ENCODE assay signal across 25 mouse cellular contexts in the genomic region with DNA sequence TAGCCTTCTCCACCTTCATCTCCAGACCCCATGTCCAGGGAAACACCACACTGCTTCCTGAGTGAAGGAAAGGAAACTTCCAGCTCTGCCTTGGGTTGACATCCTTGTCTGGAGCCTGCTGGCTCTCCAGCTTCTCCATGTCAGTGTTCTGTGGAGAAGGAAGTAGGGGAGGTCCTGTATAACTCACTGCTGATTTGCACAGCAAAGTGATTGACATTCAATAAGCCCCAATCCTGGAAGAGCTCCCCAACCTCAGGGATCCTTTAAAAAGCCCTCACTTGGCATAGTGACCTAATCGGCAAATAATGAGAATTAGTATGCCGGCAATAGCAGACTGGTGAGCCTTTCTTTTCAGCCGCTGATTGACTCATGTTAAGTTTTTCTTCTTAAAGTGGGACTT.
DNase-seq lines count a peak whose midpoint lies in the region; ATAC-seq and TF ChIP-seq lines count a peak whose summit lies in the region.
"Had no signal": no experiment of that assay in that cellular context is flagged by ENCODE, and none has a peak within 500 bp of the region (broad histone marks: within the 10 kb centered on the region; RNA-seq: fewer than 3 reads in every experiment).

No protein-coding gene starts in this region.

- H3K27ac ChIP-seq in forebrain, embryonic 12.5 days: no peak overlapping the region
- no peak overlapping the region for H3K27ac ChIP-seq in forebrain, embryonic 10.5 days
- H3K27ac ChIP-seq in lung, embryonic 14.5 days (ENCODE audit: low read depth): no peak overlapping the region
- no peak overlapping the region for H3K27ac ChIP-seq in limb, embryonic 14.5 days (replicated peaks; ENCODE audit: low read depth, low read length)
- H3K27ac ChIP-seq: embryonic facial prominence, embryonic 10.5 days; embryonic facial prominence, embryonic 15.5 days; heart, embryonic 13.5 days; hindbrain, embryonic 15.5 days; midbrain, embryonic 13.5 days had no signal

- H3K9ac ChIP-seq in forebrain, embryonic 12.5 days: no peak overlapping the region
- no peak overlapping the region for H3K9ac ChIP-seq in lung, embryonic 14.5 days
- no peak overlapping the region for H3K9ac ChIP-seq in limb, embryonic 14.5 days (ENCODE audit: low read depth, low read length, severe bottlenecking)
- H3K9ac ChIP-seq: embryonic facial prominence, embryonic 15.5 days; heart, embryonic 13.5 days; hindbrain, embryonic 15.5 days; midbrain, embryonic 13.5 days had no signal

- H3K27me3 ChIP-seq in forebrain, embryonic 12.5 days: peaks cover 32% of the 10 kb centered on the region
- H3K27me3 ChIP-seq in forebrain, embryonic 10.5 days (ENCODE audit: poor library complexity, severe bottlenecking): peaks cover 62% of the 10 kb centered on the region
- no peaks in the 10 kb centered on the region for H3K27me3 ChIP-seq in lung, embryonic 14.5 days (ENCODE audit: insufficient read depth, low read length)
- H3K27me3 ChIP-seq in limb, embryonic 14.5 days (ENCODE audit: control insufficient read depth, insufficient read depth, low read length): no peaks in the 10 kb centered on the region
- H3K27me3 ChIP-seq: embryonic facial prominence, embryonic 15.5 days; heart, embryonic 13.5 days; hindbrain, embryonic 15.5 days; megakaryocyte, embryonic 14.5 days; midbrain, embryonic 13.5 days had no signal

- no peak for TF ChIP-seq POLR2A in limb, embryonic 14.5 days (IDR thresholded peaks at IDR 0.05; ENCODE audit: borderline replicate concordance, extremely low read depth, insufficient read depth, insufficient read length)

- no peak overlapping the region for H3K4me2 ChIP-seq in forebrain, embryonic 12.5 days
- H3K4me2 ChIP-seq in lung, embryonic 14.5 days: no peak overlapping the region
- H3K4me2 ChIP-seq in limb, embryonic 14.5 days (replicated peaks; ENCODE audit: low read depth, low read length, severe bottlenecking): 0 out of 2 replicates have a peak overlapping the region, but pooled peaks have one; percentile 3
- H3K4me2 ChIP-seq: embryonic facial prominence, embryonic 15.5 days; heart, embryonic 13.5 days; hindbrain, embryonic 15.5 days; midbrain, embryonic 13.5 days had no signal

- no peaks in the 10 kb centered on the region for H3K9me3 ChIP-seq in forebrain, embryonic 12.5 days
- no peaks in the 10 kb centered on the region for H3K9me3 ChIP-seq in forebrain, embryonic 10.5 days
- H3K9me3 ChIP-seq in lung, embryonic 14.5 days (ENCODE audit: low read depth, low read length): no peaks in the 10 kb centered on the region
- H3K9me3 ChIP-seq in limb, embryonic 14.5 days (ENCODE audit: control insufficient read depth, low read length): no peaks in the 10 kb centered on the region
- H3K9me3 ChIP-seq: embryonic facial prominence, embryonic 10.5 days; embryonic facial prominence, embryonic 15.5 days; heart, embryonic 13.5 days; hindbrain, embryonic 15.5 days; midbrain, embryonic 13.5 days had no signal

- no peak for DNase-seq in forebrain, embryonic 10.5 days (ENCODE audit: extremely low spot score, low spot score)
- peak; percentile 22 for DNase-seq in lung, embryonic 14.5 days
- DNase-seq in lung, postnatal 25 days (ENCODE audit: low spot score): no peak
- DNase-seq in retina, postnatal 1 day: peak; percentile 28
- DNase-seq in retina, embryonic 14.5 days (ENCODE audit: low spot score): no peak
- DNase-seq in limb, embryonic 14.5 days (ENCODE audit: low spot score): no peak
- DNase-seq in urinary bladder, postnatal 25 days (ENCODE audit: low spot score): no peak
- DNase-seq: adrenal gland, postnatal 14 days; cerebellum, adult 18-20 months; cerebellum, postnatal 10 days; gastrocnemius, postnatal 36 days; heart, postnatal 10 days; kidney, adult 2 months; layer of hippocampus, postnatal 36 days; left cerebral cortex, postnatal 4 days; lung, postnatal 14 days; thymus, adult 2 months; thymus, postnatal 36 days had no signal

- H3K4me3 ChIP-seq in forebrain, embryonic 12.5 days (replicated peaks): no peak overlapping the region
- no peak overlapping the region for H3K4me3 ChIP-seq in forebrain, embryonic 10.5 days
- no peak overlapping the region for H3K4me3 ChIP-seq in lung, embryonic 14.5 days (ENCODE audit: low read depth, low read length)
- no peak overlapping the region for H3K4me3 ChIP-seq in limb, embryonic 14.5 days (replicated peaks; ENCODE audit: low read length)
- H3K4me3 ChIP-seq: embryonic facial prominence, embryonic 10.5 days; embryonic facial prominence, embryonic 15.5 days; heart, embryonic 13.5 days; hindbrain, embryonic 15.5 days; megakaryocyte, embryonic 14.5 days; midbrain, embryonic 13.5 days had no signal

- H3K4me1 ChIP-seq in forebrain, embryonic 12.5 days: peaks cover 5% of the 10 kb centered on the region
- H3K4me1 ChIP-seq in forebrain, embryonic 10.5 days: peaks cover 22% of the 10 kb centered on the region
- H3K4me1 ChIP-seq in lung, embryonic 14.5 days (ENCODE audit: insufficient read depth): no peaks in the 10 kb centered on the region
- H3K4me1 ChIP-seq in limb, embryonic 14.5 days (ENCODE audit: control insufficient read depth, insufficient read depth, low read length): peaks cover 9% of the 10 kb centered on the region; the same call in 1 of the 2 replicates
- H3K4me1 ChIP-seq: embryonic facial prominence, embryonic 15.5 days; heart, embryonic 13.5 days; hindbrain, embryonic 15.5 days; megakaryocyte, embryonic 14.5 days had no signal

- no peaks in the 10 kb centered on the region for H3K36me3 ChIP-seq in forebrain, embryonic 12.5 days (replicated peaks)
- no peaks in the 10 kb centered on the region for H3K36me3 ChIP-seq in forebrain, embryonic 10.5 days (replicated peaks)
- no peaks in the 10 kb centered on the region for H3K36me3 ChIP-seq in lung, embryonic 14.5 days (ENCODE audit: insufficient read depth)
- no peaks in the 10 kb centered on the region for H3K36me3 ChIP-seq in limb, embryonic 14.5 days (ENCODE audit: control insufficient read depth, insufficient read depth, low read length)
- H3K36me3 ChIP-seq: embryonic facial prominence, embryonic 10.5 days; embryonic facial prominence, embryonic 15.5 days; heart, embryonic 13.5 days; hindbrain, embryonic 15.5 days; midbrain, embryonic 13.5 days had no signal

- peak; percentile 53; the same call in 1 of the 2 replicates for ATAC-seq in forebrain, embryonic 12.5 days (ENCODE audit: low FRiP score)
- no peak for ATAC-seq in lung, embryonic 14.5 days (ENCODE audit: insufficient read depth)
- ATAC-seq in limb, embryonic 14.5 days (ENCODE audit: low FRiP score, low read depth): no peak
- ATAC-seq: midbrain, embryonic 13.5 days had no signal

- no peak for TF ChIP-seq CTCF in lung, embryonic 14.5 days (IDR thresholded peaks at IDR 0.05; ENCODE audit: low read depth)

- WGBS in forebrain, embryonic 12.5 days: 16% methylated on average over 3 of the region's 3 CpGs
- WGBS in forebrain, embryonic 10.5 days: 46% methylated on average over 3 of the region's 3 CpGs
- 67% methylated on average over 3 of the region's 3 CpGs for WGBS in lung, embryonic 14.5 days
- WGBS in limb, embryonic 14.5 days: 39% methylated on average over 3 of the region's 3 CpGs

Comparison
In these comparisons a context has a peak if more than half of its experiments do, and no peak if none do; other contexts are left out.
1. DNase-seq: peak in lung, embryonic 14.5 days (single experiment) and retina, postnatal 1 day (single experiment); none in forebrain, embryonic 10.5 days (single experiment), lung, postnatal 25 days (single experiment), retina, embryonic 14.5 days (single experiment), limb, embryonic 14.5 days (single experiment) and urinary bladder, postnatal 25 days (single experiment).